Mouse (Mus musculus) liver, postnatal 0 days (tissue): ENCODE results near the gene Plxnd1. TPM values are rescaled to one million over a fixed set of nuclear protein-coding genes. Genes with fewer than 3 reads are reported as not detected.
A peak's percentile ranks its signal among the peaks of the same experiment; 100 is the strongest.

Experiments
- ATAC-seq: fragments of 200-750 bp; cut with Nextera tagmentation; 2 replicates; pipeline ENCODE4 v1.8.0; 2017; ENCODE audit warnings: mild to moderate bottlenecking, moderate library complexity
- DNase-seq: peaks from one replicate; pipeline ENCODE4 v3.0.0-alpha.2; 2016
- H3K27ac ChIP-seq: fragments of 300-500 bp; sonication (generic); 2 replicates; pipeline ENCODE4 v1.5.1; 2014; ENCODE audit warnings: antibody characterized with exemption, moderate library complexity, mild to moderate bottlenecking, low read depth
- H3K27me3 ChIP-seq: fragments of 300-500 bp; sonication (generic); 2 replicates; pipeline ENCODE4 v1.6.1; 2014; ENCODE audit warnings: low read length, control low read depth, mixed read lengths; ENCODE audit not compliant: insufficient read depth
- H3K36me3 ChIP-seq: fragments of 300-500 bp; sonication (generic); replicated peaks from 2 replicates; pipeline ENCODE4 v1.6.1; 2014; ENCODE audit warnings: mild to moderate bottlenecking, control low read depth, low read length, moderate library complexity, mixed read lengths; ENCODE audit not compliant: insufficient read depth
- H3K4me1 ChIP-seq: fragments of 300-500 bp; sonication (generic); 2 replicates; pipeline ENCODE4 v1.6.1; 2014; ENCODE audit warnings: antibody characterized with exemption, mild to moderate bottlenecking, control low read depth; ENCODE audit not compliant: insufficient read depth
- H3K4me2 ChIP-seq: fragments of 300-500 bp; sonication (generic); 2 replicates; pipeline ENCODE4 v1.6.1; 2014; ENCODE audit warnings: low read depth, mild to moderate bottlenecking, low read length, moderate library complexity, mixed read lengths
- H3K4me3 ChIP-seq: fragments of 300-500 bp; sonication (generic); 2 replicates; pipeline ENCODE4 v1.5.1; 2014; ENCODE audit warnings: low read depth, low read length
- H3K9ac ChIP-seq: fragments of 300-500 bp; sonication (generic); replicated peaks from 2 replicates; pipeline ENCODE4 v1.6.1; 2014; ENCODE audit warnings: mild to moderate bottlenecking, moderate library complexity
- H3K9me3 ChIP-seq: fragments of 300-500 bp; sonication (generic); 2 replicates; pipeline ENCODE4 v1.6.1; 2016; ENCODE audit warnings: mild to moderate bottlenecking, control low read depth, low read length, mixed read lengths
- CTCF ChIP-seq: sonication (generic); IDR thresholded peaks from 2 replicates; pipeline ENCODE4 v1.5.1; 2016; ENCODE audit warnings: antibody characterized with exemption, low read depth
- EP300 ChIP-seq: IDR thresholded peaks from 2 replicates; pipeline ENCODE4 v1.6.1; 2016; ENCODE audit warnings: antibody characterized with exemption, low read depth, mild to moderate bottlenecking
- WGBS: fragments of 180-500 bp; shearing (Covaris S2); extraction: QIAGEN DNeasy Blood & Tissue Kit; methylation state at CpG from one replicate; pipeline ENCODE4 v1.1.7; 2014; ENCODE audit not compliant: insufficient replicate concordance; 5-methylcytosine and 5-hydroxymethylcytosine counted together
- polyA plus RNA-seq: library from polyadenylated mRNA; unstranded; fragments of >200 nt; fragmentation: Nextera tagmentation; extraction: Ambion mirVana; gene quantifications from 2 replicates; pipeline ENCODE4 v1.2.1, GENCODE M21; 2015

Gene Plxnd1
- polyA plus RNA-seq, 1 experiment from 2014 or later, result 8.7 TPM

- 50% methylated on average over 3 of the region's 3 CpGs for WGBS
- Histone ChIP-seq H3K27me3 (peaks cover 17% of the 10 kb centered on the region), H3K36me3 (no peaks in the 10 kb centered on the region), H3K27ac (0 out of 2 replicates have a peak overlapping the region, but pooled peaks have one; percentile 44), H3K4me3 (no peak overlapping the region), H3K4me2 (no peak overlapping the region), H3K4me1 (peaks cover 13% of the 10 kb centered on the region), H3K9me3 (no peaks in the 10 kb centered on the region), H3K9ac (no peak overlapping the region)
- DNase-seq, result no peak
- no peak for ATAC-seq
- TF ChIP-seq EP300 (no peak), CTCF (no peak)
Observed at GRCm38 (mm10) chr6:115997726-115998311, 3.0 kb upstream of the Plxnd1 start.

GRCm38 (mm10) chr6:115996171-115996851, 1.5 kb upstream of the Plxnd1 start:
- 27% methylated on average over 6 of the region's 6 CpGs for WGBS

GRCm38 (mm10) chr6:115995531-115995941, 731 bp upstream of the Plxnd1 start:
- H3K36me3 ChIP-seq, result no peaks in the 10 kb centered on the region
- 34% methylated on average over 4 of the region's 4 CpGs for WGBS
- DNase-seq (no peak), ATAC-seq (no peak)
- TF ChIP-seq EP300, result no peak
- TF ChIP-seq CTCF, result no peak
- H3K27ac ChIP-seq, result peak overlapping the region; percentile 77
- H3K4me2 ChIP-seq, result peak overlapping the region; percentile 79
- no peaks in the 10 kb centered on the region for H3K9me3 ChIP-seq
- H3K9ac ChIP-seq, result no peak overlapping the region
- H3K4me3 ChIP-seq, result peak overlapping the region; percentile 57; the same call in 1 of the 2 replicates
- H3K4me1 ChIP-seq, result peaks cover 18% of the 10 kb centered on the region
- H3K27me3 ChIP-seq, result peaks cover 35% of the 10 kb centered on the region

More at GRCm38 (mm10) chr6:115996171-115996851, 1.5 kb upstream of the Plxnd1 start:
- DNase-seq, result no peak
- Histone ChIP-seq H3K9me3 (no peaks in the 10 kb centered on the region), H3K4me3 (no peak overlapping the region), H3K4me2 (no peak overlapping the region), H3K36me3 (no peaks in the 10 kb centered on the region), H3K4me1 (peaks cover 18% of the 10 kb centered on the region), H3K27ac (peak overlapping the region; percentile 77), H3K27me3 (peaks cover 32% of the 10 kb centered on the region), H3K9ac (no peak overlapping the region)
- TF ChIP-seq CTCF (peak; percentile 54), EP300 (no peak)
- ATAC-seq, result peak; percentile 18; the same call in 1 of the 2 replicates

GRCm38 (mm10) chr6:115994146-115994876, 494 bp downstream of the Plxnd1 start:
- H3K27me3 ChIP-seq, result peaks cover 35% of the 10 kb centered on the region
- DNase-seq, result peak; percentile 45
- H3K27ac ChIP-seq, result peak overlapping the region; percentile 55; the same call in 1 of the 2 replicates

GRCm38 (mm10) chr6:115993463-115994145, 1.2 kb downstream of the Plxnd1 start:
- no peak overlapping the region for H3K27ac ChIP-seq

More at GRCm38 (mm10) chr6:115994146-115994876, 494 bp downstream of the Plxnd1 start:
- Histone ChIP-seq H3K9me3 (no peaks in the 10 kb centered on the region), H3K36me3 (no peaks in the 10 kb centered on the region), H3K4me1 (peaks cover 18% of the 10 kb centered on the region), H3K9ac (peak overlapping the region; percentile 47), H3K4me2 (peak overlapping the region; percentile 79), H3K4me3 (peak overlapping the region; percentile 57)
- ATAC-seq, result peak; percentile 54
- WGBS, result under 1% methylated on average over 66 of the region's 93 CpGs
- no peak for TF ChIP-seq EP300
- TF ChIP-seq CTCF, result 0 out of 2 replicates have a peak, but pooled peaks have one; percentile 2

More at GRCm38 (mm10) chr6:115993463-115994145, 1.2 kb downstream of the Plxnd1 start:
- Histone ChIP-seq H3K36me3 (no peaks in the 10 kb centered on the region), H3K4me2 (peak overlapping the region; percentile 79), H3K9me3 (no peaks in the 10 kb centered on the region), H3K27me3 (peaks cover 35% of the 10 kb centered on the region), H3K4me3 (peak overlapping the region; percentile 57), H3K4me1 (peaks cover 18% of the 10 kb centered on the region), H3K9ac (peak overlapping the region; percentile 47)
- WGBS, result 1% methylated on average over 60 of the region's 86 CpGs
- ATAC-seq (no peak), DNase-seq (no peak)
- TF ChIP-seq EP300 (no peak), CTCF (no peak)
